Mouse (Mus musculus) neural tube, embryonic 12.5 days (tissue): ENCODE measurements around the gene Oas1a. TPM values are rescaled to one million over a fixed set of nuclear protein-coding genes. Genes with fewer than 3 reads are reported as not detected.
"Not testable (repeated sequence)": the region's sequence is repeated elsewhere in the genome, so short reads cannot be mapped to it uniquely, and the experiment has no call there.

ENCODE experiments used
- ATAC-seq: fragments of 200-750 bp; cut with Nextera tagmentation; 2 replicates; pipeline ENCODE4 v1.8.0; 2017; ENCODE audit warnings: low read depth, mild to moderate bottlenecking, moderate TSS enrichment, moderate library complexity; ENCODE audit not compliant: low FRiP score
- H3K27ac ChIP-seq: fragments of 300-500 bp; sonication (generic); 2 replicates; pipeline ENCODE4 v1.5.1; 2016
- H3K27me3 ChIP-seq: fragments of 300-500 bp; sonication (generic); replicated peaks from 2 replicates; pipeline ENCODE4 v1.6.1; 2016; ENCODE audit warnings: mild to moderate bottlenecking
- H3K36me3 ChIP-seq: fragments of 300-500 bp; sonication (generic); 2 replicates; pipeline ENCODE4 v1.6.1; 2016; ENCODE audit warnings: mild to moderate bottlenecking
- H3K4me1 ChIP-seq: fragments of 300-500 bp; sonication (generic); 2 replicates; pipeline ENCODE4 v1.6.1; 2016
- H3K4me2 ChIP-seq: fragments of 300-500 bp; sonication (generic); replicated peaks from 2 replicates; pipeline ENCODE4 v1.6.1; 2016; ENCODE audit warnings: mild to moderate bottlenecking
- H3K4me3 ChIP-seq: fragments of 300-500 bp; sonication (generic); 2 replicates; pipeline ENCODE4 v1.5.1; 2016
- H3K9ac ChIP-seq: fragments of 300-500 bp; sonication (generic); 2 replicates; pipeline ENCODE4 v1.6.1; 2016; ENCODE audit warnings: mild to moderate bottlenecking
- H3K9me3 ChIP-seq: fragments of 300-500 bp; sonication (generic); 2 replicates; pipeline ENCODE4 v1.6.1; 2016; ENCODE audit warnings: mild to moderate bottlenecking
- WGBS: fragments of 180-500 bp; shearing (Covaris S2); methylation state at CpG from one replicate; pipeline ENCODE4 v1.1.7; 2016; 5-methylcytosine and 5-hydroxymethylcytosine counted together
- polyA plus RNA-seq: library from polyadenylated mRNA; unstranded; fragments of >200 nt; fragmentation: Nextera tagmentation; extraction: Ambion mirVana; gene quantifications from 2 replicates; pipeline ENCODE4 v1.2.1, GENCODE M21; 2016

The Oas1a gene
- polyA plus RNA-seq, 1 experiment from 2014 or later: 0.79 TPM

- H3K9ac ChIP-seq: no peak overlapping the region
- H3K27ac ChIP-seq: no peak overlapping the region
- no peak overlapping the region for H3K4me3 ChIP-seq
- 55% methylated on average over 3 of the region's 3 CpGs for WGBS
- no peak for ATAC-seq
- H3K4me1 ChIP-seq: no peaks in the 10 kb centered on the region
- H3K36me3 ChIP-seq: no peaks in the 10 kb centered on the region
- no peak overlapping the region for H3K4me2 ChIP-seq
- H3K27me3 ChIP-seq: no peaks in the 10 kb centered on the region
- no peaks in the 10 kb centered on the region for H3K9me3 ChIP-seq
These were observed 16.3 kb downstream of the Oas1a start for GRCm38 (mm10) chr5:120890991-120891390.

GRCm38 (mm10) chr5:120890026-120890425, 17.3 kb downstream of the Oas1a start:
- H3K9me3 ChIP-seq: no peaks in the 10 kb centered on the region
- WGBS: 89% methylated on average over 2 of the region's 2 CpGs

GRCm38 (mm10) chr5:120888294-120888815, 19.0 kb downstream of the Oas1a start:
- not testable (repeated sequence) for H3K9ac ChIP-seq, ATAC-seq, H3K9me3 ChIP-seq, H3K36me3 ChIP-seq, H3K4me2 ChIP-seq, H3K4me1 ChIP-seq, H3K27me3 ChIP-seq, H3K4me3 ChIP-seq, H3K27ac ChIP-seq
- WGBS: 37% methylated on average over 4 of the region's 4 CpGs

More at GRCm38 (mm10) chr5:120890026-120890425, 17.3 kb downstream of the Oas1a start:
- no peaks in the 10 kb centered on the region for H3K4me1 ChIP-seq
- no peak overlapping the region for H3K4me3 ChIP-seq
- ATAC-seq: no peak
- no peak overlapping the region for H3K4me2 ChIP-seq
- H3K27me3 ChIP-seq: no peaks in the 10 kb centered on the region
- H3K36me3 ChIP-seq: no peaks in the 10 kb centered on the region
- H3K9ac ChIP-seq: no peak overlapping the region
- H3K27ac ChIP-seq: no peak overlapping the region

- Histone ChIP-seq H3K4me1 (no peaks in the 10 kb centered on the region), H3K27me3 (no peaks in the 10 kb centered on the region), H3K9me3 (no peaks in the 10 kb centered on the region), H3K36me3 (no peaks in the 10 kb centered on the region), H3K9ac (no peak overlapping the region), H3K4me3 (no peak overlapping the region), H3K4me2 (no peak overlapping the region), H3K27ac (no peak overlapping the region)
- 59% methylated on average over 6 of the region's 6 CpGs for WGBS
- no peak for ATAC-seq
These were observed 19.5 kb downstream of the Oas1a start for GRCm38 (mm10) chr5:120887831-120888230.

- not testable (repeated sequence) for H3K4me2 ChIP-seq, H3K9ac ChIP-seq, H3K27ac ChIP-seq, H3K4me1 ChIP-seq, H3K4me3 ChIP-seq, H3K9me3 ChIP-seq, H3K27me3 ChIP-seq, H3K36me3 ChIP-seq, ATAC-seq
- 25% methylated on average over 6 of the region's 9 CpGs for WGBS
These were observed 19.9 kb downstream of the Oas1a start, which contains the start of gene Oas1g for GRCm38 (mm10) chr5:120887413-120887812. Oas1g (minus strand) TSS chr5:120887613.

GRCm38 (mm10) chr5:120881681-120882080, 25.6 kb downstream of the Oas1a start:
- not testable (repeated sequence) for H3K4me3 ChIP-seq, H3K9ac ChIP-seq, H3K4me2 ChIP-seq, H3K27me3 ChIP-seq, H3K36me3 ChIP-seq, H3K4me1 ChIP-seq, H3K27ac ChIP-seq, H3K9me3 ChIP-seq, ATAC-seq
- WGBS: 93% methylated on average over 6 of the region's 6 CpGs

- H3K9ac ChIP-seq, H3K27me3 ChIP-seq, H3K4me1 ChIP-seq, H3K4me3 ChIP-seq, ATAC-seq, H3K27ac ChIP-seq, H3K4me2 ChIP-seq, H3K36me3 ChIP-seq, H3K9me3 ChIP-seq: not testable (repeated sequence)
- WGBS: 70% methylated on average over 2 of the region's 2 CpGs
These were observed 28.5 kb downstream of the Oas1a start for GRCm38 (mm10) chr5:120878803-120879202.

GRCm38 (mm10) chr5:120877407-120877806, 29.9 kb downstream of the Oas1a start:
- not testable (repeated sequence) for H3K9me3 ChIP-seq, H3K9ac ChIP-seq, ATAC-seq, H3K27ac ChIP-seq, H3K4me1 ChIP-seq, H3K27me3 ChIP-seq, H3K36me3 ChIP-seq, H3K4me2 ChIP-seq, H3K4me3 ChIP-seq
- 74% methylated on average over 2 of the region's 2 CpGs for WGBS

- not testable (repeated sequence) for H3K27ac ChIP-seq, H3K4me3 ChIP-seq, H3K4me1 ChIP-seq, ATAC-seq, H3K4me2 ChIP-seq, H3K27me3 ChIP-seq, H3K36me3 ChIP-seq, H3K9me3 ChIP-seq, H3K9ac ChIP-seq
- 75% methylated on average over 2 of the region's 3 CpGs for WGBS
These were observed 30.5 kb downstream of the Oas1a start for GRCm38 (mm10) chr5:120876839-120877238.

GRCm38 (mm10) chr5:120871469-120871868, 35.9 kb downstream of the Oas1a start:
- no peak overlapping the region for H3K4me3 ChIP-seq
- H3K9ac ChIP-seq: no peak overlapping the region
- no peaks in the 10 kb centered on the region for H3K27me3 ChIP-seq
- no peaks in the 10 kb centered on the region for H3K36me3 ChIP-seq
- H3K4me1 ChIP-seq: no peaks in the 10 kb centered on the region
- H3K9me3 ChIP-seq: no peaks in the 10 kb centered on the region
- H3K27ac ChIP-seq: no peak overlapping the region
- 41% methylated on average over 2 of the region's 2 CpGs for WGBS
- no peak for ATAC-seq
- H3K4me2 ChIP-seq: no peak overlapping the region

- no peaks in the 10 kb centered on the region for H3K27me3 ChIP-seq
- no peaks in the 10 kb centered on the region for H3K9me3 ChIP-seq
- H3K27ac ChIP-seq: no peak overlapping the region
- H3K4me2 ChIP-seq: no peak overlapping the region
- 80% methylated on average over 7 of the region's 7 CpGs for WGBS
- H3K4me3 ChIP-seq: no peak overlapping the region
- no peaks in the 10 kb centered on the region for H3K4me1 ChIP-seq
- H3K9ac ChIP-seq: no peak overlapping the region
- H3K36me3 ChIP-seq: no peaks in the 10 kb centered on the region
- no peak for ATAC-seq
These were observed 36.5 kb downstream of the Oas1a start for GRCm38 (mm10) chr5:120870782-120871181.

GRCm38 (mm10) chr5:120870081-120870480, 37.2 kb downstream of the Oas1a start:
- 58% methylated on average over 3 of the region's 3 CpGs for WGBS

GRCm38 (mm10) chr5:120869436-120870015, 37.8 kb downstream of the Oas1a start:
- Histone ChIP-seq H3K4me3 (no peak overlapping the region), H3K4me2 (no peak overlapping the region), H3K27me3 (no peaks in the 10 kb centered on the region), H3K27ac (no peak overlapping the region), H3K9ac (no peak overlapping the region), H3K9me3 (no peaks in the 10 kb centered on the region), H3K36me3 (no peaks in the 10 kb centered on the region), H3K4me1 (no peaks in the 10 kb centered on the region)
- ATAC-seq: no peak
- 79% methylated on average over 7 of the region's 7 CpGs for WGBS

More at GRCm38 (mm10) chr5:120870081-120870480, 37.2 kb downstream of the Oas1a start:
- Histone ChIP-seq H3K27me3 (no peaks in the 10 kb centered on the region), H3K27ac (no peak overlapping the region), H3K9ac (no peak overlapping the region), H3K4me3 (no peak overlapping the region), H3K4me1 (no peaks in the 10 kb centered on the region), H3K36me3 (no peaks in the 10 kb centered on the region), H3K4me2 (no peak overlapping the region), H3K9me3 (no peaks in the 10 kb centered on the region)
- no peak for ATAC-seq
